Mouse (Mus musculus) spleen, adult 2 months (tissue): ENCODE results near the gene Josd1.

Experiments
- CTCF ChIP-seq: fragments of 200-500 bp; IDR thresholded peaks from 2 replicates; pipeline ENCODE4 v1.5.1; 2011; ENCODE audit warnings: mild to moderate bottlenecking, inconsistent platforms; ENCODE audit not compliant: insufficient read depth, insufficient read length, insufficient replicate concordance; ENCODE audit errors: extremely low read depth
- POLR2A ChIP-seq: fragments of 200-500 bp; IDR thresholded peaks from 2 replicates; pipeline ENCODE4 v1.6.1; 2011; ENCODE audit warnings: low read depth, low read length, inconsistent platforms

- TF ChIP-seq CTCF (no peak), POLR2A (no peak)
Measured at GRCm38 (mm10) chr15:79720267-79720666, 32.5 kb upstream of the Josd1 start.
